Mouse (Mus musculus): ENCODE data around the gene Olfml1. TPM values are rescaled to one million over a fixed set of nuclear protein-coding genes. Genes with fewer than 3 reads are reported as not detected.
A peak's percentile ranks its signal among the peaks of the same experiment; 100 is the strongest.

Olfml1 gene
- total and polyA plus RNA-seq, 2 experiments from 2014 or later: 3.8 to 4.1 TPM

GRCm38 (mm10) chr7:107555906-107556305 lies 11.3 kb upstream of the Olfml1 start:
- H3K9ac ChIP-seq (replicated peaks; ENCODE audit: low read length, poor library complexity, severe bottlenecking): no peak overlapping the region
- WGBS: 86% methylated on average over 3 of the region's 3 CpGs
- H3K9me3 ChIP-seq (ENCODE audit: low read length): no peaks in the 10 kb centered on the region
- H3K27me3 ChIP-seq (ENCODE audit: insufficient read depth, low read length): no peaks in the 10 kb centered on the region
- DNase-seq (ENCODE audit: low spot score): no peak
- no peak overlapping the region for H3K4me2 ChIP-seq (ENCODE audit: low read depth, low read length, poor library complexity, severe bottlenecking)
- no peak overlapping the region for H3K4me3 ChIP-seq (ENCODE audit: low read depth, low read length)
- peak; percentile 49 for TF ChIP-seq CTCF (IDR thresholded peaks at IDR 0.05)
- no peak overlapping the region for H3K27ac ChIP-seq (ENCODE audit: low read depth, low read length)
- no peaks in the 10 kb centered on the region for H3K36me3 ChIP-seq (ENCODE audit: insufficient read depth, low read length)
- no peak for ATAC-seq (ENCODE audit: low FRiP score)
- H3K4me1 ChIP-seq (ENCODE audit: insufficient read depth, low read length): no peaks in the 10 kb centered on the region

- Histone ChIP-seq H3K9me3 (ENCODE audit: low read length) (no peaks in the 10 kb centered on the region; the same call in 1 of the 2 replicates), H3K4me3 (ENCODE audit: low read depth, low read length) (no peak overlapping the region)
- no peak for DNase-seq (ENCODE audit: low spot score)
These were observed 6.6 kb upstream of the Olfml1 start for GRCm38 (mm10) chr7:107560675-107561074.

GRCm38 (mm10) chr7:107561584-107561983 lies 5.7 kb upstream of the Olfml1 start:
- no peaks in the 10 kb centered on the region for H3K36me3 ChIP-seq (ENCODE audit: insufficient read depth, low read length)
- H3K4me3 ChIP-seq (ENCODE audit: low read depth, low read length): no peak overlapping the region
- H3K27ac ChIP-seq (ENCODE audit: low read depth, low read length): no peak overlapping the region
- ATAC-seq (ENCODE audit: low FRiP score): no peak
- no peaks in the 10 kb centered on the region for H3K4me1 ChIP-seq (ENCODE audit: insufficient read depth, low read length)
- no peaks in the 10 kb centered on the region; the same call in 1 of the 2 replicates for H3K9me3 ChIP-seq (ENCODE audit: low read length)
- H3K4me2 ChIP-seq (ENCODE audit: low read depth, low read length, poor library complexity, severe bottlenecking): no peak overlapping the region
- no peak for TF ChIP-seq CTCF (IDR thresholded peaks at IDR 0.05)
- no peaks in the 10 kb centered on the region for H3K27me3 ChIP-seq (ENCODE audit: insufficient read depth, low read length)
- DNase-seq (ENCODE audit: low spot score): no peak
- WGBS: 81% methylated on average over 3 of the region's 3 CpGs
- H3K9ac ChIP-seq (replicated peaks; ENCODE audit: low read length, poor library complexity, severe bottlenecking): no peak overlapping the region

More at GRCm38 (mm10) chr7:107560675-107561074, 6.6 kb upstream of the Olfml1 start:
- no peak overlapping the region for H3K9ac ChIP-seq (replicated peaks; ENCODE audit: low read length, poor library complexity, severe bottlenecking)
- no peak for ATAC-seq (ENCODE audit: low FRiP score)
- H3K27ac ChIP-seq (ENCODE audit: low read depth, low read length): no peak overlapping the region
- no peak overlapping the region for H3K4me2 ChIP-seq (ENCODE audit: low read depth, low read length, poor library complexity, severe bottlenecking)
- no peaks in the 10 kb centered on the region for H3K27me3 ChIP-seq (ENCODE audit: insufficient read depth, low read length)
- no peaks in the 10 kb centered on the region for H3K36me3 ChIP-seq (ENCODE audit: insufficient read depth, low read length)
- no peaks in the 10 kb centered on the region for H3K4me1 ChIP-seq (ENCODE audit: insufficient read depth, low read length)
- no peak for TF ChIP-seq CTCF (IDR thresholded peaks at IDR 0.05)
- 66% methylated on average over 2 of the region's 2 CpGs for WGBS

GRCm38 (mm10) chr7:107563727-107564126 lies 3.5 kb upstream of the Olfml1 start:
- Histone ChIP-seq H3K27me3 (ENCODE audit: insufficient read depth, low read length) (no peaks in the 10 kb centered on the region), H3K36me3 (ENCODE audit: insufficient read depth, low read length) (no peaks in the 10 kb centered on the region), H3K4me2 (ENCODE audit: low read depth, low read length, poor library complexity, severe bottlenecking) (no peak overlapping the region), H3K4me3 (ENCODE audit: low read depth, low read length) (no peak overlapping the region), H3K4me1 (ENCODE audit: insufficient read depth, low read length) (no peaks in the 10 kb centered on the region), H3K9ac (replicated peaks; ENCODE audit: low read length, poor library complexity, severe bottlenecking) (no peak overlapping the region), H3K27ac (ENCODE audit: low read depth, low read length) (no peak overlapping the region), H3K9me3 (ENCODE audit: low read length) (no peaks in the 10 kb centered on the region; the same call in 1 of the 2 replicates)
- DNase-seq (ENCODE audit: low spot score) (no peak), ATAC-seq (ENCODE audit: low FRiP score) (no peak)
- WGBS: 55% methylated on average over 2 of the region's 2 CpGs
- TF ChIP-seq CTCF (IDR thresholded peaks at IDR 0.05): no peak

- Histone ChIP-seq H3K4me2 (ENCODE audit: low read depth, low read length, poor library complexity, severe bottlenecking) (no peak overlapping the region), H3K27me3 (ENCODE audit: insufficient read depth, low read length) (no peaks in the 10 kb centered on the region), H3K36me3 (ENCODE audit: insufficient read depth, low read length) (no peaks in the 10 kb centered on the region), H3K9me3 (ENCODE audit: low read length) (no peaks in the 10 kb centered on the region; the same call in 1 of the 2 replicates), H3K4me1 (ENCODE audit: insufficient read depth, low read length) (no peaks in the 10 kb centered on the region), H3K27ac (ENCODE audit: low read depth, low read length) (no peak overlapping the region), H3K9ac (replicated peaks; ENCODE audit: low read length, poor library complexity, severe bottlenecking) (no peak overlapping the region), H3K4me3 (ENCODE audit: low read depth, low read length) (no peak overlapping the region)
- no peak for DNase-seq (ENCODE audit: low spot score)
- WGBS: 84% methylated on average over 5 of the region's 5 CpGs
- ATAC-seq (ENCODE audit: low FRiP score): no peak
- no peak for TF ChIP-seq CTCF (IDR thresholded peaks at IDR 0.05)
These were observed 428 bp downstream of the Olfml1 start for GRCm38 (mm10) chr7:107567674-107568073.

GRCm38 (mm10) chr7:107568971-107569370 lies 1.7 kb downstream of the Olfml1 start:
- Histone ChIP-seq H3K27me3 (ENCODE audit: insufficient read depth, low read length) (no peaks in the 10 kb centered on the region), H3K4me1 (ENCODE audit: insufficient read depth, low read length) (no peaks in the 10 kb centered on the region), H3K4me3 (ENCODE audit: low read depth, low read length) (no peak overlapping the region), H3K9ac (replicated peaks; ENCODE audit: low read length, poor library complexity, severe bottlenecking) (no peak overlapping the region), H3K9me3 (ENCODE audit: low read length) (no peaks in the 10 kb centered on the region; the same call in 1 of the 2 replicates), H3K27ac (ENCODE audit: low read depth, low read length) (no peak overlapping the region), H3K36me3 (ENCODE audit: insufficient read depth, low read length) (no peaks in the 10 kb centered on the region), H3K4me2 (ENCODE audit: low read depth, low read length, poor library complexity, severe bottlenecking) (no peak overlapping the region)
- no peak for TF ChIP-seq CTCF (IDR thresholded peaks at IDR 0.05)
- 72% methylated on average over 4 of the region's 4 CpGs for whole genome bisulfite sequencing
- ATAC-seq (ENCODE audit: low FRiP score) (no peak), DNase-seq (ENCODE audit: low spot score) (no peak)
